Mouse (Mus musculus): ENCODE results near the gene Nlrp10. TPM values are rescaled to one million over a fixed set of nuclear protein-coding genes. Genes with fewer than 3 reads are reported as not detected.

The Nlrp10 gene
- 0.07 TPM for polyA plus RNA-seq (2017; shearing (Covaris generic))

GRCm38 (mm10) chr7:108929726-108930393 is at the start of gene Nlrp10:
TSS of gene Nlrp10 (minus strand) at chr7:108930178.

GRCm38 (mm10) chr7:108950312-108950761 is 20.4 kb upstream of the Nlrp10 start, which contains the start of gene Tub:
TSS of gene Tub (plus strand) at chr7:108950338.

GRCm38 (mm10) chr7:108933794-108934731 is 4.1 kb upstream of the Nlrp10 start, which contains the start of gene Eif3f:
TSS of gene Eif3f (plus strand) at chr7:108934417.

GRCm38 (mm10) chr7:108894320-108894719 is 35.7 kb downstream of the Nlrp10 start, which contains the start of gene Olfr519:
TSS of gene Olfr519 (minus strand) at chr7:108894420.

GRCm38 (mm10) chr7:108884906-108885305 is 45.1 kb downstream of the Nlrp10 start, which contains the start of gene Olfr518:
TSS of gene Olfr518 (minus strand) at chr7:108885006.

GRCm38 (mm10) chr7:108872279-108872678 is 57.7 kb downstream of the Nlrp10 start, which contains the start of gene Olfr517:
TSS of gene Olfr517 (minus strand) at chr7:108872379.

Other genes with a start within 250 kb of the Nlrp10 start
- not detected for gene Olfr512, start 216.9 kb downstream of the Nlrp10 start, polyA plus RNA-seq (2017; shearing (Covaris generic))
- not detected for gene Olfr513, start 179.2 kb downstream of the Nlrp10 start, polyA plus RNA-seq (2017; shearing (Covaris generic))
- not detected for gene Olfr514, start 104.2 kb downstream of the Nlrp10 start, polyA plus RNA-seq (2017; shearing (Covaris generic))
- not detected for gene Olfr516, start 79.6 kb downstream of the Nlrp10 start, polyA plus RNA-seq (2017; shearing (Covaris generic))
- not detected for gene Olfr517, start 57.8 kb downstream of the Nlrp10 start, polyA plus RNA-seq (2017; shearing (Covaris generic))
- gene Olfr518, start 45.2 kb downstream of the Nlrp10 start, polyA plus RNA-seq (2017; shearing (Covaris generic)): not detected
- not detected for gene Olfr519, start 35.8 kb downstream of the Nlrp10 start, polyA plus RNA-seq (2017; shearing (Covaris generic))
- gene Eif3f, start 4.2 kb upstream of the Nlrp10 start, polyA plus RNA-seq (2017; shearing (Covaris generic)): 31.2 TPM
- gene Tub, start 20.2 kb upstream of the Nlrp10 start, polyA plus RNA-seq (2017; shearing (Covaris generic)): 0.82 TPM
- gene Ric3, start 153.2 kb upstream of the Nlrp10 start, polyA plus RNA-seq (2017; shearing (Covaris generic)): 0.50 TPM
- not detected for gene Lmo1, start 245.0 kb upstream of the Nlrp10 start, polyA plus RNA-seq (2017; shearing (Covaris generic))

Data from activated CD4-positive, CD25-positive, alpha-beta regulatory T cell, adult 9 weeks (primary cell).